Mouse (Mus musculus) cerebellum, adult 2 months (tissue): Measurements from ENCODE around the gene Vgll4.

Experiments used
- CTCF ChIP-seq: fragments of 200-500 bp; IDR thresholded peaks from 2 replicates; pipeline ENCODE4 v1.5.1; 2011; ENCODE audit warnings: low read depth, mild to moderate bottlenecking, control low read depth, low read length, moderate library complexity, borderline replicate concordance; ENCODE audit not compliant: insufficient read depth
- POLR2A ChIP-seq: fragments of 200-500 bp; IDR thresholded peaks from 2 replicates; pipeline ENCODE4 v1.6.1; 2011; ENCODE audit warnings: low read length, control low read depth, borderline replicate concordance; ENCODE audit not compliant: insufficient read depth

GRCm38 (mm10) chr6:114919670-114920313 is 50.0 kb downstream of the Vgll4 start:
- no peak for TF ChIP-seq CTCF
- TF ChIP-seq POLR2A = no peak
